Mouse (Mus musculus) stomach, embryonic 16.5 days (tissue): ENCODE data around the gene Tango6. TPM values are rescaled to one million over a fixed set of nuclear protein-coding genes. Genes with fewer than 3 reads are reported as not detected.
A peak's percentile ranks its signal among the peaks of the same experiment; 100 is the strongest.

Experiments used
- ATAC-seq: fragments of 200-750 bp; cut with Nextera tagmentation; 2 replicates; pipeline ENCODE4 v1.8.0; 2017; ENCODE audit warnings: moderate number of reproducible peaks, moderate TSS enrichment; ENCODE audit not compliant: insufficient read depth, low FRiP score
- H3K27ac ChIP-seq: fragments of 300-500 bp; sonication (generic); 2 replicates; pipeline ENCODE4 v1.5.1; 2014; ENCODE audit warnings: low read length
- H3K27me3 ChIP-seq: fragments of 300-500 bp; sonication (generic); 2 replicates; pipeline ENCODE4 v1.6.1; 2014; ENCODE audit warnings: low read length, control low read depth, mixed read lengths; ENCODE audit not compliant: control insufficient read depth, insufficient read depth
- H3K36me3 ChIP-seq: fragments of 300-500 bp; sonication (generic); 2 replicates; pipeline ENCODE4 v1.6.1; 2014; ENCODE audit warnings: low read length; ENCODE audit not compliant: control insufficient read depth, insufficient read depth
- H3K4me1 ChIP-seq: fragments of 300-500 bp; sonication (generic); 2 replicates; pipeline ENCODE4 v1.6.1; 2014; ENCODE audit warnings: low read length, control low read depth, mixed read lengths; ENCODE audit not compliant: control insufficient read depth, insufficient read depth
- H3K4me2 ChIP-seq: fragments of 300-500 bp; sonication (generic); 2 replicates; pipeline ENCODE4 v1.6.1; 2014; ENCODE audit warnings: low read depth, low read length, mixed read lengths
- H3K4me3 ChIP-seq: fragments of 300-500 bp; sonication (generic); replicated peaks from 2 replicates; pipeline ENCODE4 v1.5.1; 2014; ENCODE audit warnings: mild to moderate bottlenecking, low read length
- H3K9ac ChIP-seq: fragments of 300-500 bp; sonication (generic); 2 replicates; pipeline ENCODE4 v1.6.1; 2014; ENCODE audit warnings: low read length
- H3K9me3 ChIP-seq: fragments of 300-500 bp; sonication (generic); replicated peaks from 2 replicates; pipeline ENCODE4 v1.6.1; 2016; ENCODE audit warnings: low read length, control low read depth; ENCODE audit not compliant: control insufficient read depth
- WGBS: fragments of 180-500 bp; shearing (Covaris S2); extraction: QIAGEN DNeasy Blood & Tissue Kit; methylation state at CpG from one replicate; pipeline ENCODE4 v1.1.7; 2014; 5-methylcytosine and 5-hydroxymethylcytosine counted together
- polyA plus RNA-seq: library from polyadenylated mRNA; unstranded; fragments of >200 nt; fragmentation: Nextera tagmentation; extraction: Ambion mirVana; gene quantifications from 2 replicates; pipeline ENCODE4 v1.2.1, GENCODE M21; 2015

The Tango6 gene
- polyA plus RNA-seq, 1 experiment from 2014 or later: 9.4 TPM

- Histone ChIP-seq H3K4me3 (no peak overlapping the region), H3K4me1 (no peaks in the 10 kb centered on the region), H3K27ac (no peak overlapping the region), H3K9me3 (no peaks in the 10 kb centered on the region), H3K36me3 (no peaks in the 10 kb centered on the region), H3K4me2 (no peak overlapping the region), H3K27me3 (no peaks in the 10 kb centered on the region), H3K9ac (no peak overlapping the region; the same call in 1 of the 2 replicates)
- 40% methylated on average over 9 of the region's 9 CpGs for WGBS
- no peak for ATAC-seq
Observed at GRCm38 (mm10) chr8:106809726-106810125, 126.9 kb downstream of the Tango6 start.

- 80% methylated on average over 7 of the region's 7 CpGs for WGBS
- no peak overlapping the region for H3K4me3 ChIP-seq
- no peak overlapping the region for H3K4me2 ChIP-seq
- no peak overlapping the region for H3K27ac ChIP-seq
- no peaks in the 10 kb centered on the region for H3K36me3 ChIP-seq
- ATAC-seq: no peak
- H3K4me1 ChIP-seq: no peaks in the 10 kb centered on the region
- H3K9me3 ChIP-seq: no peaks in the 10 kb centered on the region
- H3K27me3 ChIP-seq: no peaks in the 10 kb centered on the region
- H3K9ac ChIP-seq: no peak overlapping the region
Observed at GRCm38 (mm10) chr8:106810406-106810805, 127.5 kb downstream of the Tango6 start.

DNA sequence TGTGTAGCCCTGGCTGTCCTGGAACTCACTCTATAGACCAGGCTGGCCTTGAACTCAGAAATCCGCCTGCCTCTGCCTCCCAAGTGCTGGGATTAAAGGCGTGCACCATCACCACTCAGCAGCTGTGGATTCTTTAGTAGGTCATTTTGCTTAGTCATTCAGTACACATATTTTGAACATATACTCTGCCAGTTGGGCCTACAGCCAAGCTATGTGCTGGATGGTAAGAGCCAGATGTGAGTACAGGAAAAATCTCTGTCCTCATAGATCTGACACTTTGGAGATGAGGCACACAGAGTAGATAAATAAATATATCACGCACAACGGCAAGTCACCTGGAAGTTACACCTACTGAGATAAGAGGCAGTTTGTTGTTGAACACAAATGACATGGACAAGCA, 129.7 kb downstream of the Tango6 start:
- Histone ChIP-seq H3K4me3 (no peak overlapping the region), H3K27ac (no peak overlapping the region), H3K9ac (no peak overlapping the region), H3K9me3 (no peaks in the 10 kb centered on the region), H3K27me3 (no peaks in the 10 kb centered on the region), H3K4me1 (peaks cover 11% of the 10 kb centered on the region; the same call in 1 of the 2 replicates), H3K36me3 (no peaks in the 10 kb centered on the region), H3K4me2 (no peak overlapping the region)
- 85% methylated on average over 4 of the region's 4 CpGs for whole genome bisulfite sequencing
- no peak for ATAC-seq

DNA sequence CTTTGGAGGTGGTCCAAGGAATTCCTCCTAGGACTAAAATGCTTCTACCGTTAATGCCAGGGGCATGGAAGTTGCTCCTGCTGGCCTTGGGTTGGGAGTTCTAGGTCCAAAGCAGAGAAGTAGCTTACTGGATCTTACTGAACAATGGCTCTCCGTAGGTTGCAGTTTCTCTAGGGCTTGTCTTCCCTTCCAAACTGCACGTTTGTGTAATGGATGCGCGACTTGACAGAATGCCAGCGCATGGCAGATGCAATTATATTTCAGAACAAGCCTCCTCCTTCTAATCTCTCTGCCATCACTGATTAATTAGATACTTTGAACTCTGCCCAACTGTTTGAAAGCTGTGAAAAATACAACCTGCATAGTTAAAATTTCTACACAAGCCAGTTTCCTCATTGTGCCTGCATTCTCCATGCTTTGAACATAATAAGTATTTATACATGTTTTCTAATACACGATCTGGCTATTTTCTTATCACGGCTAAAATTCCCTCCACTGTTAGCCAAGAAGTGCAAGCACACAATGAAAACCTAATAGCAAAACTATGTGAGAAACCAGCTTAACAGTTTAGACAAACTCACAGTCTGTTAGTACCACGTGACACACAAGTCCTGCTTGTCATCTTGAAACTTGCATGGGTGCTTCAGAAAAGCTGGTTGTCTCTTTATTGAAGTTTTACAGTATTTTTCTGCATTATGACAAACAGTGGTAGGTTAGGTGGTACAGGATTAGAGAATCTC, 133.7 kb downstream of the Tango6 start:
- Histone ChIP-seq H3K4me3 (no peak overlapping the region), H3K4me1 (peaks cover 11% of the 10 kb centered on the region; the same call in 1 of the 2 replicates), H3K4me2 (no peak overlapping the region), H3K9ac (no peak overlapping the region), H3K27me3 (no peaks in the 10 kb centered on the region), H3K36me3 (no peaks in the 10 kb centered on the region), H3K27ac (peak overlapping the region; percentile 62; the same call in 1 of the 2 replicates), H3K9me3 (no peaks in the 10 kb centered on the region)
- ATAC-seq: peak; percentile 42; the same call in 1 of the 2 replicates
- WGBS: 39% methylated on average over 9 of the region's 9 CpGs

GRCm38 (mm10) chr8:106817171-106817545, 134.3 kb downstream of the Tango6 start:
- no peak for ATAC-seq
- WGBS: 53% methylated on average over 4 of the region's 4 CpGs
- H3K4me1 ChIP-seq: peaks cover 11% of the 10 kb centered on the region; the same call in 1 of the 2 replicates

GRCm38 (mm10) chr8:106818626-106819515, 136.0 kb downstream of the Tango6 start:
- ATAC-seq: peak; percentile 63
- Histone ChIP-seq H3K4me3 (no peak overlapping the region), H3K9me3 (no peaks in the 10 kb centered on the region), H3K4me2 (no peak overlapping the region), H3K27me3 (no peaks in the 10 kb centered on the region), H3K4me1 (peaks cover 11% of the 10 kb centered on the region; the same call in 1 of the 2 replicates), H3K9ac (no peak overlapping the region), H3K27ac (peak overlapping the region; percentile 64), H3K36me3 (no peaks in the 10 kb centered on the region)
- 77% methylated on average over 17 of the region's 17 CpGs for WGBS

More at GRCm38 (mm10) chr8:106817171-106817545, 134.3 kb downstream of the Tango6 start:
- H3K27ac ChIP-seq: peak overlapping the region; percentile 62; the same call in 1 of the 2 replicates
- H3K4me2 ChIP-seq: no peak overlapping the region
- no peak overlapping the region for H3K4me3 ChIP-seq
- H3K9me3 ChIP-seq: no peaks in the 10 kb centered on the region
- no peaks in the 10 kb centered on the region for H3K27me3 ChIP-seq
- H3K9ac ChIP-seq: no peak overlapping the region
- H3K36me3 ChIP-seq: no peaks in the 10 kb centered on the region

DNA sequence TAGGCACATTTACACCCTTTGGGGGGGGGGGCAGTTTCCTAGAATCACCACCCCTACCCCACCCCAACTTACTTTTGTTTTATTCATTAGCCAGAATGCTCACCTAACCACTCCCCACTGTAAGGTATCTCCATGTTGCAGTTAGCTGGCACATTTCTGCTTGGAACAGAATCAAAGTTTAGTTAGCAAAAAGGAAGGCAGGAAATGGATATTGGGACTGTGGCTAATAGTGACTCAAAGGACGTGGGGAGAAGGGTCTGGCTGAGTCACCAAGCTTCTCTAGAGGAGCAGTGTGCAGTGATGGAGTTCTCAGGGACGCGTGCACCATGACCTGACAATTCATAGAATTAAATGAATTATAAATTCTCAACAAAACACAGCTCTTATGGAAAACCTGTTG, 136.7 kb downstream of the Tango6 start:
- Histone ChIP-seq H3K4me2 (no peak overlapping the region), H3K4me3 (no peak overlapping the region), H3K9ac (no peak overlapping the region), H3K27me3 (no peaks in the 10 kb centered on the region), H3K36me3 (no peaks in the 10 kb centered on the region), H3K4me1 (peaks cover 11% of the 10 kb centered on the region; the same call in 1 of the 2 replicates), H3K27ac (peak overlapping the region; percentile 64), H3K9me3 (no peaks in the 10 kb centered on the region)
- 77% methylated on average over 3 of the region's 3 CpGs for WGBS
- ATAC-seq: no peak

- Histone ChIP-seq H3K27me3 (no peaks in the 10 kb centered on the region), H3K9me3 (no peaks in the 10 kb centered on the region), H3K4me3 (no peak overlapping the region), H3K36me3 (no peaks in the 10 kb centered on the region), H3K9ac (no peak overlapping the region), H3K27ac (no peak overlapping the region), H3K4me2 (no peak overlapping the region), H3K4me1 (peaks cover 11% of the 10 kb centered on the region; the same call in 1 of the 2 replicates)
- WGBS: 74% methylated on average over 14 of the region's 14 CpGs
- no peak for ATAC-seq
Observed at GRCm38 (mm10) chr8:106820553-106821515, 138.0 kb downstream of the Tango6 start.
